Mouse (Mus musculus) MEL-GATA-1-ER (cell line): ENCODE data around the gene Gm10840.

ENCODE experiments used
- DNase-seq: peaks from one replicate; pipeline ENCODE4 v3.0.0-alpha.2; 2012; ENCODE audit warnings: low read depth; ENCODE audit errors: extremely low read depth

Gm10840 gene

GRCm38 (mm10) chr11:106159921-106160840 lies 469 bp upstream of the Gm10840 start:
- peak; percentile 36 for DNase-seq

- no peak for DNase-seq
Observed at GRCm38 (mm10) chr11:106162237-106162636, 1.6 kb downstream of the Gm10840 start.

- DNase-seq: no peak
Observed at GRCm38 (mm10) chr11:106163546-106163945, 2.9 kb downstream of the Gm10840 start.

GRCm38 (mm10) chr11:106164601-106165180 lies 4.0 kb downstream of the Gm10840 start:
- DNase-seq: no peak

- no peak for DNase-seq
Observed at GRCm38 (mm10) chr11:106167435-106167834, 6.8 kb downstream of the Gm10840 start.

GRCm38 (mm10) chr11:106170807-106171206 lies 10.2 kb downstream of the Gm10840 start:
- DNase-seq: no peak

- DNase-seq: peak; percentile 39
Observed at GRCm38 (mm10) chr11:106173228-106173627, 12.6 kb downstream of the Gm10840 start.

GRCm38 (mm10) chr11:106174372-106174771 lies 13.7 kb downstream of the Gm10840 start:
- no peak for DNase-seq

- no peak for DNase-seq
Observed at GRCm38 (mm10) chr11:106175081-106175480, 14.4 kb downstream of the Gm10840 start.

- DNase-seq: no peak
Observed at GRCm38 (mm10) chr11:106176372-106176771, 15.7 kb downstream of the Gm10840 start.

GRCm38 (mm10) chr11:106178036-106178782 lies 17.6 kb downstream of the Gm10840 start:
- DNase-seq: peak; percentile 29

GRCm38 (mm10) chr11:106179711-106180448 lies 19.2 kb downstream of the Gm10840 start:
- no peak for DNase-seq

- DNase-seq: no peak
Observed at GRCm38 (mm10) chr11:106180449-106180801, 19.8 kb downstream of the Gm10840 start.

GRCm38 (mm10) chr11:106187326-106187725 lies 26.7 kb downstream of the Gm10840 start:
- no peak for DNase-seq

GRCm38 (mm10) chr11:106191716-106192115 lies 31.1 kb downstream of the Gm10840 start:
- DNase-seq: peak; percentile 29

- peak; percentile 19 for DNase-seq
Observed at GRCm38 (mm10) chr11:106192241-106192640, 31.6 kb downstream of the Gm10840 start.

- DNase-seq: peak; percentile 53
Observed at GRCm38 (mm10) chr11:106192657-106193370, 32.2 kb downstream of the Gm10840 start.

- DNase-seq: peak; percentile 90
Observed at GRCm38 (mm10) chr11:106193371-106194154, 32.9 kb downstream of the Gm10840 start.

- DNase-seq: no peak
Observed at GRCm38 (mm10) chr11:106194155-106194541, 33.5 kb downstream of the Gm10840 start.

- no peak for DNase-seq
Observed at GRCm38 (mm10) chr11:106194891-106195290, 34.2 kb downstream of the Gm10840 start.
